Mouse (Mus musculus) neural tube, embryonic 13.5 days (tissue): ENCODE results near the gene Slfn14. TPM values are rescaled to one million over a fixed set of nuclear protein-coding genes. Genes with fewer than 3 reads are reported as not detected.
A peak's percentile ranks its signal among the peaks of the same experiment; 100 is the strongest.
"Not testable (repeated sequence)": the region's sequence is repeated elsewhere in the genome, so short reads cannot be mapped to it uniquely, and the experiment has no call there.

Experiments
- ATAC-seq: fragments of 200-750 bp; cut with Nextera tagmentation; 2 replicates; pipeline ENCODE4 v1.8.0; 2017; ENCODE audit warnings: low read depth, mild to moderate bottlenecking, moderate TSS enrichment, moderate library complexity
- H3K27ac ChIP-seq: fragments of 300-500 bp; sonication (generic); replicated peaks from 2 replicates; pipeline ENCODE4 v1.5.1; 2015; ENCODE audit warnings: moderate library complexity, mild to moderate bottlenecking, inconsistent platforms
- H3K27me3 ChIP-seq: fragments of 300-500 bp; sonication (generic); 2 replicates; pipeline ENCODE4 v1.6.1; 2015; ENCODE audit warnings: mild to moderate bottlenecking, inconsistent platforms
- H3K36me3 ChIP-seq: fragments of 300-500 bp; sonication (generic); 2 replicates; pipeline ENCODE4 v1.6.1; 2015; ENCODE audit warnings: mild to moderate bottlenecking, inconsistent platforms
- H3K4me1 ChIP-seq: fragments of 300-500 bp; sonication (generic); replicated peaks from 2 replicates; pipeline ENCODE4 v1.6.1; 2015; ENCODE audit warnings: inconsistent platforms
- H3K4me2 ChIP-seq: fragments of 300-500 bp; sonication (generic); 2 replicates; pipeline ENCODE4 v1.6.1; 2015; ENCODE audit warnings: inconsistent platforms, mild to moderate bottlenecking, moderate library complexity
- H3K4me3 ChIP-seq: fragments of 300-500 bp; sonication (generic); 2 replicates; pipeline ENCODE4 v1.5.1; 2015; ENCODE audit warnings: mild to moderate bottlenecking, inconsistent platforms
- H3K9ac ChIP-seq: fragments of 300-500 bp; sonication (generic); 2 replicates; pipeline ENCODE4 v1.6.1; 2015; ENCODE audit warnings: moderate library complexity, mild to moderate bottlenecking, inconsistent platforms
- H3K9me3 ChIP-seq: fragments of 300-500 bp; sonication (generic); 2 replicates; pipeline ENCODE4 v1.6.1; 2016; ENCODE audit warnings: inconsistent platforms
- WGBS: fragments of 180-500 bp; shearing (Covaris S2); methylation state at CpG from one replicate; pipeline ENCODE4 v1.1.7; 2015; 5-methylcytosine and 5-hydroxymethylcytosine counted together
- polyA plus RNA-seq: library from polyadenylated mRNA; unstranded; fragments of >200 nt; fragmentation: Nextera tagmentation; extraction: Ambion mirVana; gene quantifications from 2 replicates; pipeline ENCODE4 v1.2.1, GENCODE M21; 2015

Slfn14 gene
- polyA plus RNA-seq, result 0.08 TPM in 1 of 2 replicates, not detected in the other

GRCm38 (mm10) chr11:83286566-83286965 is at the start of gene Slfn14:
Slfn14 (minus strand) TSS chr11:83286726.
- H3K27ac ChIP-seq, result no peak within 1 kb of the TSS
- peaks cover 8% of the 10 kb centered on the region for H3K4me1 ChIP-seq
- H3K4me3 ChIP-seq, result no peak within 1 kb of the TSS
- no peaks in the 10 kb centered on the region for H3K9me3 ChIP-seq
- no peak within 1 kb of the TSS for H3K9ac ChIP-seq
- no peak for ATAC-seq
- no peak within 1 kb of the TSS for H3K4me2 ChIP-seq
- H3K27me3 ChIP-seq, result no peaks in the 10 kb centered on the region
- WGBS, result 88% methylated on average over 1 of the region's 1 CpGs
- no peaks in the 10 kb centered on the region for H3K36me3 ChIP-seq

- Histone ChIP-seq H3K27me3 (no peaks in the 10 kb centered on the region), H3K27ac (no peak overlapping the region), H3K4me2 (no peak overlapping the region), H3K9ac (no peak overlapping the region), H3K36me3 (peaks cover 77% of the 10 kb centered on the region), H3K4me3 (no peak overlapping the region), H3K9me3 (no peaks in the 10 kb centered on the region), H3K4me1 (no peaks in the 10 kb centered on the region)
- WGBS, result 92% methylated on average over 7 of the region's 7 CpGs
- no peak for ATAC-seq
Observed at GRCm38 (mm10) chr11:83335826-83336225, 49.3 kb upstream of the Slfn14 start.

GRCm38 (mm10) chr11:83327427-83327826 is 40.9 kb upstream of the Slfn14 start:
- Histone ChIP-seq H3K9me3 (no peaks in the 10 kb centered on the region), H3K9ac (no peak overlapping the region), H3K27me3 (no peaks in the 10 kb centered on the region), H3K4me2 (no peak overlapping the region), H3K4me1 (no peaks in the 10 kb centered on the region), H3K36me3 (peaks cover 71% of the 10 kb centered on the region), H3K4me3 (no peak overlapping the region), H3K27ac (no peak overlapping the region)
- ATAC-seq, result no peak
- 61% methylated on average over 3 of the region's 3 CpGs for WGBS

- not testable (repeated sequence) for H3K4me1 ChIP-seq, H3K27me3 ChIP-seq, ATAC-seq
Observed at GRCm38 (mm10) chr11:83326692-83327091, 40.2 kb upstream of the Slfn14 start.

GRCm38 (mm10) chr11:83319048-83319447 is 32.5 kb upstream of the Slfn14 start:
- Histone ChIP-seq H3K27me3 (no peaks in the 10 kb centered on the region), H3K4me3 (no peak overlapping the region), H3K9me3 (no peaks in the 10 kb centered on the region), H3K9ac (no peak overlapping the region), H3K27ac (no peak overlapping the region), H3K4me2 (no peak overlapping the region), H3K36me3 (peaks cover 74% of the 10 kb centered on the region), H3K4me1 (no peaks in the 10 kb centered on the region)
- no peak for ATAC-seq
- 93% methylated on average over 4 of the region's 4 CpGs for WGBS

More at GRCm38 (mm10) chr11:83326692-83327091, 40.2 kb upstream of the Slfn14 start:
- not testable (repeated sequence) for H3K9ac ChIP-seq, H3K9me3 ChIP-seq, H3K4me3 ChIP-seq, H3K27ac ChIP-seq, H3K4me2 ChIP-seq
- peaks cover 76% of the 10 kb centered on the region for H3K36me3 ChIP-seq
- 95% methylated on average over 3 of the region's 3 CpGs for WGBS

- no peak overlapping the region for H3K4me2 ChIP-seq
- 70% methylated on average over 5 of the region's 5 CpGs for WGBS
- H3K27ac ChIP-seq, result no peak overlapping the region
- H3K9me3 ChIP-seq, result no peaks in the 10 kb centered on the region
- no peak overlapping the region for H3K4me3 ChIP-seq
- H3K27me3 ChIP-seq, result no peaks in the 10 kb centered on the region
- H3K4me1 ChIP-seq, result no peaks in the 10 kb centered on the region
- H3K36me3 ChIP-seq, result peaks cover 43% of the 10 kb centered on the region
- no peak for ATAC-seq
- H3K9ac ChIP-seq, result no peak overlapping the region
Observed at GRCm38 (mm10) chr11:83312471-83312870, 25.9 kb upstream of the Slfn14 start.

GRCm38 (mm10) chr11:83306700-83307253 is 20.3 kb upstream of the Slfn14 start:
- Histone ChIP-seq H3K4me3 (no peak overlapping the region), H3K9ac (no peak overlapping the region), H3K36me3 (peaks cover 23% of the 10 kb centered on the region), H3K4me2 (no peak overlapping the region), H3K27me3 (no peaks in the 10 kb centered on the region), H3K27ac (no peak overlapping the region), H3K9me3 (no peaks in the 10 kb centered on the region), H3K4me1 (peaks cover 43% of the 10 kb centered on the region)
- no peak for ATAC-seq
- WGBS, result 85% methylated on average over 4 of the region's 4 CpGs

GRCm38 (mm10) chr11:83304485-83304884 is 18.0 kb upstream of the Slfn14 start:
- Histone ChIP-seq H3K9me3 (no peaks in the 10 kb centered on the region), H3K4me3 (peak overlapping the region; percentile 91; the same call in 1 of the 2 replicates), H3K36me3 (peaks cover 15% of the 10 kb centered on the region), H3K4me2 (peak overlapping the region; percentile 63), H3K27me3 (no peaks in the 10 kb centered on the region), H3K27ac (no peak overlapping the region), H3K4me1 (peaks cover 47% of the 10 kb centered on the region), H3K9ac (peak overlapping the region; percentile 97)
- no peak for ATAC-seq
- 92% methylated on average over 2 of the region's 2 CpGs for WGBS

GRCm38 (mm10) chr11:83303751-83304150 is 17.2 kb upstream of the Slfn14 start:
- H3K4me2 ChIP-seq, result peak overlapping the region; percentile 63
- no peak overlapping the region for H3K27ac ChIP-seq
- peaks cover 49% of the 10 kb centered on the region for H3K4me1 ChIP-seq
- peak overlapping the region; percentile 97 for H3K9ac ChIP-seq
- H3K4me3 ChIP-seq, result peak overlapping the region; percentile 91
- H3K36me3 ChIP-seq, result peaks cover 8% of the 10 kb centered on the region
- WGBS, result 53% methylated on average over 5 of the region's 5 CpGs
- no peaks in the 10 kb centered on the region for H3K9me3 ChIP-seq
- no peaks in the 10 kb centered on the region for H3K27me3 ChIP-seq
- ATAC-seq, result no peak

GRCm38 (mm10) chr11:83302526-83303251 is 16.2 kb upstream of the Slfn14 start, which contains the start of gene Pex12:
Pex12 (minus strand) TSS chr11:83302586.
- under 1% methylated on average over 51 of the region's 51 CpGs for WGBS
- peak within 1 kb of the TSS; percentile 63 for H3K4me2 ChIP-seq
- peak; percentile 78 for ATAC-seq
- no peaks in the 10 kb centered on the region for H3K36me3 ChIP-seq
- H3K9ac ChIP-seq, result peak within 1 kb of the TSS; percentile 97
- peak within 1 kb of the TSS; percentile 91 for H3K4me3 ChIP-seq
- H3K9me3 ChIP-seq, result no peaks in the 10 kb centered on the region
- H3K27ac ChIP-seq, result peak within 1 kb of the TSS; percentile 97
- H3K4me1 ChIP-seq, result peaks cover 56% of the 10 kb centered on the region
- no peaks in the 10 kb centered on the region for H3K27me3 ChIP-seq

GRCm38 (mm10) chr11:83302124-83302523 is 15.6 kb upstream of the Slfn14 start:
- Histone ChIP-seq H3K36me3 (no peaks in the 10 kb centered on the region), H3K9ac (peak overlapping the region; percentile 97), H3K27me3 (no peaks in the 10 kb centered on the region), H3K27ac (peak overlapping the region; percentile 97), H3K4me3 (peak overlapping the region; percentile 91), H3K9me3 (no peaks in the 10 kb centered on the region), H3K4me2 (peak overlapping the region; percentile 63), H3K4me1 (peaks cover 62% of the 10 kb centered on the region)
- ATAC-seq, result no peak
- WGBS, result 11% methylated on average over 10 of the region's 10 CpGs

- H3K4me3 ChIP-seq, result 0 out of 2 replicates have a peak overlapping the region, but pooled peaks have one; percentile 91
- 63% methylated on average over 2 of the region's 2 CpGs for WGBS
- no peaks in the 10 kb centered on the region for H3K27me3 ChIP-seq
- H3K4me1 ChIP-seq, result peaks cover 63% of the 10 kb centered on the region
- no peak overlapping the region for H3K9ac ChIP-seq
- H3K27ac ChIP-seq, result no peak overlapping the region
- H3K36me3 ChIP-seq, result peaks cover 1% of the 10 kb centered on the region
- peak overlapping the region; percentile 63; the same call in 1 of the 2 replicates for H3K4me2 ChIP-seq
- ATAC-seq, result no peak
- H3K9me3 ChIP-seq, result no peaks in the 10 kb centered on the region
Observed at GRCm38 (mm10) chr11:83301431-83301831, 14.9 kb upstream of the Slfn14 start.
